Mouse (Mus musculus) embryonic fibroblast, embryonic 13.5 days (primary cell): ENCODE results near the gene Srgap2. TPM values are rescaled to one million over a fixed set of nuclear protein-coding genes. Genes with fewer than 3 reads are reported as not detected.

Experiments
- H3K27ac ChIP-seq: 2 replicates; pipeline ENCODE4 v1.5.1; 2012; ENCODE audit warnings: low read length, control low read depth, inconsistent platforms; ENCODE audit not compliant: insufficient read depth
- H3K4me1 ChIP-seq: 2 replicates; pipeline ENCODE4 v1.6.1; 2011; ENCODE audit warnings: low read length; ENCODE audit not compliant: control insufficient read depth, insufficient read depth
- H3K4me3 ChIP-seq: 2 replicates; pipeline ENCODE4 v1.5.1; 2011; ENCODE audit warnings: mild to moderate bottlenecking, control low read depth, low read length; ENCODE audit not compliant: insufficient read depth
- CTCF ChIP-seq: IDR thresholded peaks from 2 replicates; pipeline ENCODE4 v1.5.1; 2011; ENCODE audit warnings: mild to moderate bottlenecking, control low read depth, low read length, moderate library complexity, borderline replicate concordance; ENCODE audit not compliant: insufficient read depth
- POLR2A ChIP-seq: IDR thresholded peaks from 2 replicates; pipeline ENCODE4 v1.6.1; 2011; ENCODE audit warnings: low read depth, mild to moderate bottlenecking, control low read depth, low read length, moderate library complexity
- polyA plus RNA-seq: library from polyadenylated mRNA; stranded (reverse); fragments of >200 nt; gene quantifications from 2 replicates; pipeline ENCODE4 v1.2.4, GENCODE M21; 2011; ENCODE audit warnings: low read depth; ENCODE audit not compliant: missing spikeins, insufficient read length

The Srgap2 gene
- polyA plus RNA-seq, 1 experiment = 66.6 TPM

- Histone ChIP-seq H3K27ac (no peak overlapping the region), H3K4me3 (no peak overlapping the region), H3K4me1 (no peaks in the 10 kb centered on the region)
- TF ChIP-seq CTCF (no peak), POLR2A (no peak)
These were observed 227.4 kb downstream of the Srgap2 start for GRCm38 (mm10) chr1:131299788-131300187.

- H3K4me1 ChIP-seq = peaks cover 2% of the 10 kb centered on the region; the same call in 1 of the 2 replicates
These were observed 227.9 kb downstream of the Srgap2 start for GRCm38 (mm10) chr1:131299240-131299639.

GRCm38 (mm10) chr1:131298171-131298570 is 229.0 kb downstream of the Srgap2 start:
- TF ChIP-seq CTCF = no peak
- no peak for TF ChIP-seq POLR2A
- Histone ChIP-seq H3K4me1 (peaks cover 11% of the 10 kb centered on the region; the same call in 1 of the 2 replicates), H3K4me3 (no peak overlapping the region), H3K27ac (no peak overlapping the region)

More at GRCm38 (mm10) chr1:131299240-131299639, 227.9 kb downstream of the Srgap2 start:
- no peak for TF ChIP-seq POLR2A
- no peak for TF ChIP-seq CTCF
- Histone ChIP-seq H3K27ac (no peak overlapping the region), H3K4me3 (no peak overlapping the region)

- Histone ChIP-seq H3K4me1 (peaks cover 11% of the 10 kb centered on the region; the same call in 1 of the 2 replicates), H3K27ac (no peak overlapping the region), H3K4me3 (no peak overlapping the region)
- TF ChIP-seq CTCF (no peak), POLR2A (no peak)
These were observed 230.4 kb downstream of the Srgap2 start for GRCm38 (mm10) chr1:131296726-131297125.

GRCm38 (mm10) chr1:131295200-131295599 is 232.0 kb downstream of the Srgap2 start:
- Histone ChIP-seq H3K4me1 (peaks cover 11% of the 10 kb centered on the region; the same call in 1 of the 2 replicates), H3K4me3 (no peak overlapping the region), H3K27ac (no peak overlapping the region)
- no peak for TF ChIP-seq CTCF
- no peak for TF ChIP-seq POLR2A

GRCm38 (mm10) chr1:131293922-131294250 is 233.3 kb downstream of the Srgap2 start:
- H3K27ac ChIP-seq = peak overlapping the region; percentile 49
- H3K4me1 ChIP-seq = peaks cover 11% of the 10 kb centered on the region; the same call in 1 of the 2 replicates
- TF ChIP-seq CTCF (no peak), POLR2A (no peak)
- H3K4me3 ChIP-seq = no peak overlapping the region

DNA sequence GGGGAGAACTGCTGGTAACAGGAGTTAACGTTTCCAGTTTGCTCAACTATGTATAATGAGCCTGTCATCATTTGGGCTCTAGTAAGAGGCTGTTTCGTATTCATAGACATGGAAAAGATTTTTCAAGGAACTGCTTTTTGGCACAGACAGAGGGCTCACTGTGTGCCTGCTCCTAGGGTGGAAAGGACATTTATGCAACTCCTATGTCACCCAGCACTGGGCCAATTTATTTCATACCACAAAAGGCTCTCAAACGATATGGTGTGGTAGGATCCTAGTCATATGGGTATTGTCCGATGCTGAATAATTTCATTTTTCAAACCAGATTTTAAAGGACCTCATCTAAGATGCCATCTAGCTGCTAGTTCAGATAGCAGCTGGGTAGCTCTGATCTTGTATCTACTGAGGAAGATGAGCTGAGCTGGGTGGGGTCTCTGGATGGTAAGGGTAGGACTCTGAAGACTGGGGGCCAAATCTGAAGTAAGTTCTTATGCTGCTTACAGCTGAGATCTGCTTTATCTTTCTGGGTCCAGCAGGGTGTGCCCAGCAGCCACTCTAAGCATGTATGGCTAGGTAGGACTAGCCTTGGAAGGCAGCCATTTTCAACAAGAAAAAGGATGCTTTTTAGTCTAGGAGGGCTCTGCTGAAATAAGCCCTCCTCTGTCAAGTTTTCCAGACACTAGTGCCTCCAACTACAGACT is 233.8 kb downstream of the Srgap2 start:
- H3K4me3 ChIP-seq = no peak overlapping the region
- peak overlapping the region; percentile 49 for H3K27ac ChIP-seq
- no peak for TF ChIP-seq POLR2A
- TF ChIP-seq CTCF = no peak
- peaks cover 11% of the 10 kb centered on the region; the same call in 1 of the 2 replicates for H3K4me1 ChIP-seq

DNA sequence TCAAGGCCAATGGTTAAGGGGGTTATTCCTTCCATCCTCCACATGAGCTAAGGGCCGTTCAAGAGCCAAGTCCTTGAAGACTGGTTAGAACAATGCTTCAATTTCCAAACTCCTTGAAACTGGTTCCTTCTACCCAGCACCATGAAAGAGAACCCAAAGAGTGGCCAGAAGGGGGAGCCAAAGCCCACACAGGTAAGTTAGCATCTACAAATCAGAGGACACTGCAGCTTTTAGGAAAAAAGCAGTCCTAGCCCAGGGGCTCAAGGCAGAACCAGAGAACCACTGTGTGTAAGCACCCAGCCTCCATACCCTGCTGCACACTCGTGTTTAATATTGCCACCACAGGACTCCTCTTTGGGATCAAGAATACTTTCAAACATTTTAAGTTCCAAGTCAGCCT is 236.5 kb downstream of the Srgap2 start:
- H3K4me1 ChIP-seq = peaks cover 18% of the 10 kb centered on the region
- no peak for TF ChIP-seq POLR2A
- TF ChIP-seq CTCF = 0 out of 2 replicates have a peak, but pooled peaks have one; percentile 6
- no peak overlapping the region for H3K4me3 ChIP-seq
- H3K27ac ChIP-seq = no peak overlapping the region

DNA sequence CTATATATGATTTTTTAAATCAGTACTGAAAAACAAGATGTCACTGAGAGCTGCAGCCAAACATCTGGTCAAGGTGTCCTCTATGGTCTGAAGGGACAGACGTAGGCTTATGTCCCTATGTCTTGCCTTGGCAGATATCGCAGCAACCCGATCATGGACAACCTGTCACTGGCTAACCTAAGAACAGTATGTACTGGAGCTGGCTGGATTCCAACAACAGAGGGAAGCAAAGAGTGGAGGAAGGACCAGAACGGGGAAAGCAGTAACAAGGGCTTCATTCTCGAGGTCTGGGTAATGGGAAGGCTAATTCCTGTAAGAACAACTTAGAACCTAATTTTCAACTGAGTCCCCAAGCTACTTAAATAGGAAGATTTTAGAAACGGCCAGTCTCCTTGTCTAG is 238.2 kb downstream of the Srgap2 start:
- Histone ChIP-seq H3K4me3 (no peak overlapping the region), H3K4me1 (peaks cover 13% of the 10 kb centered on the region), H3K27ac (no peak overlapping the region)
- TF ChIP-seq POLR2A (no peak), CTCF (no peak)

- Histone ChIP-seq H3K4me3 (no peak overlapping the region), H3K27ac (no peak overlapping the region), H3K4me1 (peaks cover 7% of the 10 kb centered on the region)
- no peak for TF ChIP-seq CTCF
- no peak for TF ChIP-seq POLR2A
These were observed 239.9 kb downstream of the Srgap2 start for GRCm38 (mm10) chr1:131287267-131287666.
